Mouse (Mus musculus) forebrain, embryonic 14.5 days (tissue): ENCODE measurements around the gene Rassf7. TPM values are rescaled to one million over a fixed set of nuclear protein-coding genes. Genes with fewer than 3 reads are reported as not detected.
"Not testable (repeated sequence)": the region's sequence is repeated elsewhere in the genome, so short reads cannot be mapped to it uniquely, and the experiment has no call there.

ENCODE experiments used
- ATAC-seq: fragments of 200-750 bp; cut with Nextera tagmentation; 2 replicates; pipeline ENCODE4 v1.8.0; 2017; ENCODE audit warnings: mild to moderate bottlenecking, moderate library complexity
- DNase-seq: peaks from one replicate; pipeline ENCODE4 v3.0.0-alpha.2; 2015; ENCODE audit warnings: low spot score
- H3K27ac ChIP-seq: fragments of 300-500 bp; sonication (generic); 2 replicates; pipeline ENCODE4 v1.5.1; 2014; ENCODE audit warnings: low read depth, mild to moderate bottlenecking, control low read depth, low read length, moderate library complexity
- H3K27me3 ChIP-seq: fragments of 300-500 bp; sonication (generic); replicated peaks from 2 replicates; pipeline ENCODE4 v1.6.1; 2014; ENCODE audit warnings: low read length, control low read depth, mixed read lengths; ENCODE audit not compliant: control insufficient read depth, insufficient read depth
- H3K36me3 ChIP-seq: fragments of 300-500 bp; sonication (generic); 2 replicates; pipeline ENCODE4 v1.6.1; 2014; ENCODE audit warnings: low read length, control low read depth; ENCODE audit not compliant: control insufficient read depth, insufficient read depth
- H3K4me1 ChIP-seq: fragments of 300-500 bp; sonication (generic); 2 replicates; pipeline ENCODE4 v1.6.1; 2014; ENCODE audit warnings: antibody characterized with exemption, low read length, control low read depth; ENCODE audit not compliant: control insufficient read depth, insufficient read depth
- H3K4me2 ChIP-seq: fragments of 300-500 bp; sonication (generic); 2 replicates; pipeline ENCODE4 v1.6.1; 2014; ENCODE audit warnings: mild to moderate bottlenecking, control low read depth, low read length
- H3K4me3 ChIP-seq: fragments of 300-500 bp; sonication (generic); 2 replicates; pipeline ENCODE4 v1.5.1; 2014; ENCODE audit warnings: low read depth, low read length, control low read depth
- H3K9ac ChIP-seq: fragments of 300-500 bp; sonication (generic); 2 replicates; pipeline ENCODE4 v1.6.1; 2014; ENCODE audit warnings: mild to moderate bottlenecking, low read length, control low read depth, moderate library complexity
- H3K9me3 ChIP-seq: fragments of 300-500 bp; sonication (generic); replicated peaks from 2 replicates; pipeline ENCODE4 v1.6.1; 2016; ENCODE audit warnings: low read length, control low read depth, mixed read lengths; ENCODE audit not compliant: control insufficient read depth
- WGBS: fragments of 180-500 bp; shearing (Covaris S2); extraction: QIAGEN DNeasy Blood & Tissue Kit; methylation state at CpG from one replicate; pipeline ENCODE4 v1.1.7; 2014; 5-methylcytosine and 5-hydroxymethylcytosine counted together
- polyA plus RNA-seq: library from polyadenylated mRNA; unstranded; fragments of >200 nt; fragmentation: Nextera tagmentation; extraction: Ambion mirVana; gene quantifications from 2 replicates; pipeline ENCODE4 v1.2.1, GENCODE M21; 2014

Rassf7 gene
- polyA plus RNA-seq, 1 experiment from 2014 or later = 23.7 TPM

DNA sequence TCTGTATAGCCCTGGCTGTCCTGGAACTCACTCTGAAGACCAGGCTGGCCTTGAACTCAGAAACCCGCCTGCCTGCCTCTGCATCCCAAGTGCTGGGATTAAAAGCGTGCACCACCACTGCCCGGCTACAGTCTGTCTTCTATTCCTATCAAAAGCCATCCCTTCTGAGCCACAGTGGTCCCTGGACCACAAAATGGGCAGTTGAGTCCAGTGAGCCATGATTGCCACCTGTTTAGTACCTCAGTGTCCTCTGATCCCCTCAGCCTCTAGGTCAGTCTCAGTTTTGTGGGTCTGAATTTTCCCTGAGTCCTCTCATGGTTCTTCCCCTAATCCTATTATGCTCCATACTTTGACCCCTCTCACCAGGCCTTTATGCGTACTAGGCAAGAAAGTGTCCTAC is 12.1 kb downstream of the Rassf7 start:
- Histone ChIP-seq H3K4me1 (peaks cover 11% of the 10 kb centered on the region), H3K9ac (peak overlapping the region; percentile 97; the same call in 1 of the 2 replicates), H3K27ac (no peak overlapping the region), H3K36me3 (peaks cover 26% of the 10 kb centered on the region), H3K4me2 (no peak overlapping the region), H3K9me3 (no peaks in the 10 kb centered on the region), H3K27me3 (no peaks in the 10 kb centered on the region), H3K4me3 (no peak overlapping the region)
- ATAC-seq = no peak; the same call in 1 of the 2 replicates
- WGBS = 71% methylated on average over 4 of the region's 4 CpGs
- DNase-seq = no peak

- Histone ChIP-seq H3K4me2 (peak within 1 kb of the TSS; percentile 82), H3K4me3 (peak within 1 kb of the TSS; percentile 100), H3K36me3 (peaks cover 32% of the 10 kb centered on the region), H3K9ac (peak within 1 kb of the TSS; percentile 97), H3K27ac (peak within 1 kb of the TSS; percentile 93), H3K9me3 (no peaks in the 10 kb centered on the region), H3K4me1 (peaks cover 11% of the 10 kb centered on the region), H3K27me3 (no peaks in the 10 kb centered on the region)
- peak; percentile 91 for DNase-seq
- ATAC-seq = peak; percentile 95
- under 1% methylated on average over 75 of the region's 76 CpGs for WGBS
Observed at GRCm38 (mm10) chr7:141228279-141229067, 12.8 kb downstream of the Rassf7 start, which contains the start of gene Phrf1. Phrf1 (plus strand) TSS chr7:141228784.

DNA sequence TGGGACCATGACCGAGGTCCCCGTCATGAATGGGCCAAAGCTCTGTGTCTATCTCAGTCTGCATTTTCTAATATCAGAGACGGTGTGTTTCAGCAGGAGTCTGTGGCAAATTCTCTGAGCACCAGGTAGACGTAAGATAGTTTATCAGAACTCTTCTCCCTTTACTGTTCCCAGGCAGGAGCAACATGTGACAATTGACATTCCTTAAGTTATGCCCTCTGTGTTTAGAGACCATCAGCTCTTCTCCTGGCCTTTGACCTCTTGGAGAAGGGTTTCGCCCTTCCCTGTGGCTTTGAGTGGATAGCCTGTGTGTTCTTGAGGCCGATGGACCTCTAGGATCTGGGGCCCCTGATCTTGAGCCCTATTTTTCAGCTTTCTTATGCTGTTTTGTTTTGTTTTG is 14.0 kb downstream of the Rassf7 start:
- 75% methylated on average over 6 of the region's 6 CpGs for WGBS
- Histone ChIP-seq H3K4me3 (peak overlapping the region; percentile 100), H3K4me2 (peak overlapping the region; percentile 82), H3K27me3 (no peaks in the 10 kb centered on the region), H3K4me1 (peaks cover 11% of the 10 kb centered on the region), H3K27ac (no peak overlapping the region), H3K9me3 (no peaks in the 10 kb centered on the region), H3K9ac (peak overlapping the region; percentile 97), H3K36me3 (peaks cover 45% of the 10 kb centered on the region)
- no peak for ATAC-seq
- DNase-seq = no peak

DNA sequence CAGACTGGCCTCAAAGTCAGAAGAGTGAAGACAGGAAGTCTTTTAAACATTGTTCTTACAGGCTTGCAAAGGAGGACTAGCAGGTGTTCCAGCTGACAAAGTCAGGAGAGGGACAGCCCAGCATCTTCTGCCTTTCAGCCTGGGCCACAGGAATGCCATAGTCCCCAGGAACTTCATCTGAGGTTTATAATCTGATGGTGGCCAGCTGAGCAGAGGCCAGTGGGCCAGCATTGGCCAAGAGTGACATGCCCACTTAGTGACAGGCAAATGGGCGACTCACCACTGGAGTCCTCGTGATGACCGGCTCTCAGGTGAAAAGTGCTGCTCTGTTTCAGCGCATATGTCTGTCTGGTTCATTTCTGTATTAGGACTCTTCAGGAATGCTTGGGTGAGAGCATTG is 14.9 kb downstream of the Rassf7 start:
- Histone ChIP-seq H3K9me3 (no peaks in the 10 kb centered on the region), H3K36me3 (peaks cover 53% of the 10 kb centered on the region), H3K27ac (no peak overlapping the region), H3K4me3 (no peak overlapping the region), H3K4me1 (peaks cover 11% of the 10 kb centered on the region), H3K27me3 (no peaks in the 10 kb centered on the region), H3K4me2 (no peak overlapping the region; the same call in 1 of the 2 replicates), H3K9ac (no peak overlapping the region)
- DNase-seq = no peak
- 88% methylated on average over 4 of the region's 4 CpGs for WGBS
- no peak for ATAC-seq

DNA sequence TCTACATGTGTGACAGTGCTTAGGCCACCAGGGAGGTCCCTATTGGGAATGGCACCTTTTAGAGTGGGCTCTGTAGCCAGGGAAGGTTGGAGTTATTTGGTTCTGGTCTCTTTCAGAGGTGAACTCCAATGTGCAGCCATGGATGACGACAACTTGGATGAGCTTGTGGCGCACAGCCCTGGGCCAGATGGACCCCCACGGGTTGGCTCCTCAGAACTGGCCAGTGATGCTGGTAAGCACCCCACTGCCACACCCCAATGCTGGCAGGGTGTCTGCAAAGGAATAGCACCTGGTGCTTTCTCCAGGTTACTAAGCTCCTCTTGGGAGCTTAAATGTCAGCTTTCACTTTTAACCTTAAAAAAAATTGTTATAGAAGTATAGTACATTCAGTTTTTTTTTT is 15.5 kb downstream of the Rassf7 start:
- no peak overlapping the region for H3K4me2 ChIP-seq
- no peak overlapping the region for H3K4me3 ChIP-seq
- H3K36me3 ChIP-seq = peaks cover 59% of the 10 kb centered on the region
- peaks cover 11% of the 10 kb centered on the region for H3K4me1 ChIP-seq
- no peak overlapping the region for H3K9ac ChIP-seq
- H3K27me3 ChIP-seq = no peaks in the 10 kb centered on the region
- no peaks in the 10 kb centered on the region for H3K9me3 ChIP-seq
- ATAC-seq (no peak), DNase-seq (no peak)
- no peak overlapping the region for H3K27ac ChIP-seq
- 95% methylated on average over 3 of the region's 3 CpGs for WGBS

DNA sequence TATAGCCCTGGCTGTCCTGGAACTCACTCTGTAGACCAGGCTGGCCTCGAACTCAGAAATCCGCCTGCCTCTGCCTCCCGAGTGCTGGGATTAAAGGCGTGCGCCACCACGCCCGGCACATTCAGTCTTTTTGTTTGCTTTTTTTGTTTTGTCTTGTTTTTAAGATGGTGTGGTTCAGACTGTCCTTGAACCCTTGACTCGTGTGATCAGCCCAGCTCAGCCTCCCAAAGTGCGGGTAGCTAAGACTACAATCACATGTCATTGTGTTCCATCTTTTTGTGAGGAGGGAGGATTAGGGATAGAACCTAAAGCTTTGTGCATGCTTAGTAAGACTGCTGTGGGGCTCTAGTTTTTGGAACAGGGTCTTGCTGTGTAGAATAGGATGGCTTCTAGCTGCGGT is 15.9 kb downstream of the Rassf7 start:
- H3K36me3 ChIP-seq = peaks cover 62% of the 10 kb centered on the region
- H3K4me3 ChIP-seq = no peak overlapping the region
- 96% methylated on average over 9 of the region's 10 CpGs for WGBS
- H3K27ac ChIP-seq = no peak overlapping the region
- peaks cover 11% of the 10 kb centered on the region for H3K4me1 ChIP-seq
- H3K9ac ChIP-seq = no peak overlapping the region
- no peaks in the 10 kb centered on the region for H3K9me3 ChIP-seq
- H3K4me2 ChIP-seq = no peak overlapping the region
- H3K27me3 ChIP-seq = no peaks in the 10 kb centered on the region
- ATAC-seq = no peak
- no peak for DNase-seq

DNA sequence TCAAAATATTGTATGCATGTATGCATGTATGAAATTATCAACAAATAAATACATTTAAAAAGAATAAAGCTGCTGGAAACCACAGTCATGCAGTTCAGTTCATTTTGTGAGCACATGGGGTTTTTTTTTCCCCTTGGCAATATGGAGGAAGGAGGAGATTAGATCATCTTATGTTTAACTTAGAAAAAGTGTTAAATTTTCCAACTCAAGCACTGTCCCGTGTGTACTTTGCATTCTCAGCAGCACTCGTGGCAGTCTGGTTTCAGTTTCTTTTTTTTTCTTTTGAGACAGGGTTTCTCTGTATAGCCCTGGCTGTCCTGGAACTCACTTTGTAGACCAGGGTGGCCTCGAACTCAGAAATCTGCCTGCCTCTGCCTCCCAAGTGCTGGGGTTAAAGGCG is 34.8 kb downstream of the Rassf7 start:
- H3K4me2 ChIP-seq, H3K4me1 ChIP-seq, H3K27me3 ChIP-seq, ATAC-seq, H3K4me3 ChIP-seq, H3K27ac ChIP-seq, DNase-seq, H3K9me3 ChIP-seq, H3K9ac ChIP-seq: not testable (repeated sequence)
- WGBS = 89% methylated on average over 4 of the region's 4 CpGs
- peaks cover 96% of the 10 kb centered on the region for H3K36me3 ChIP-seq

- H3K27me3 ChIP-seq = no peaks in the 10 kb centered on the region
- H3K9ac ChIP-seq = no peak overlapping the region
- H3K9me3 ChIP-seq = no peaks in the 10 kb centered on the region
- WGBS = 95% methylated on average over 10 of the region's 10 CpGs
- ATAC-seq (no peak), DNase-seq (no peak)
- H3K4me3 ChIP-seq = no peak overlapping the region
- no peaks in the 10 kb centered on the region for H3K4me1 ChIP-seq
- no peak overlapping the region for H3K4me2 ChIP-seq
- H3K27ac ChIP-seq = no peak overlapping the region
- peaks cover 93% of the 10 kb centered on the region for H3K36me3 ChIP-seq
Observed at GRCm38 (mm10) chr7:141256159-141256558, 40.5 kb downstream of the Rassf7 start.

GRCm38 (mm10) chr7:141261480-141261879 is 45.8 kb downstream of the Rassf7 start:
- ATAC-seq (no peak), DNase-seq (no peak)
- no peak overlapping the region for H3K4me3 ChIP-seq
- no peak overlapping the region for H3K27ac ChIP-seq
- no peak overlapping the region for H3K9ac ChIP-seq
- 95% methylated on average over 3 of the region's 3 CpGs for WGBS
- no peak overlapping the region for H3K4me2 ChIP-seq
- H3K36me3 ChIP-seq = peaks cover 81% of the 10 kb centered on the region
- peaks cover 4% of the 10 kb centered on the region; the same call in 1 of the 2 replicates for H3K4me1 ChIP-seq
- H3K27me3 ChIP-seq = no peaks in the 10 kb centered on the region
- no peaks in the 10 kb centered on the region for H3K9me3 ChIP-seq
